Mouse (Mus musculus): ENCODE results near the gene Negr1.
A peak's percentile ranks its signal among the peaks of the same experiment; 100 is the strongest.

The Negr1 gene

GRCm38 (mm10) chr3:156561524-156562423 lies at the start of gene Negr1:
Negr1 (plus strand) TSS chr3:156561794.
- DNase-seq = peak in 1 of 2 experiments; percentile 24

GRCm38 (mm10) chr3:156526461-156526933 lies 35.1 kb upstream of the Negr1 start:
- no peak for DNase-seq

GRCm38 (mm10) chr3:156527231-156527995 lies 34.2 kb upstream of the Negr1 start:
- DNase-seq = no peak

GRCm38 (mm10) chr3:156559441-156559825 lies 2.2 kb upstream of the Negr1 start:
- no peak for DNase-seq

GRCm38 (mm10) chr3:156559826-156560471 lies 1.6 kb upstream of the Negr1 start:
- no peak for DNase-seq

- DNase-seq = peak; percentile 33 to 36
Measured at GRCm38 (mm10) chr3:156560766-156561165, 828 bp upstream of the Negr1 start.

GRCm38 (mm10) chr3:156562424-156562785 lies 811 bp downstream of the Negr1 start:
- no peak for DNase-seq

- DNase-seq = no peak
Measured at GRCm38 (mm10) chr3:156562796-156563195, 1.2 kb downstream of the Negr1 start.

- DNase-seq = no peak
Measured at GRCm38 (mm10) chr3:156563353-156563752, 1.8 kb downstream of the Negr1 start.

GRCm38 (mm10) chr3:156573465-156573864 lies 11.9 kb downstream of the Negr1 start:
- DNase-seq = no peak

- DNase-seq = no peak
Measured at GRCm38 (mm10) chr3:156576292-156576691, 14.7 kb downstream of the Negr1 start.

GRCm38 (mm10) chr3:156590612-156591011 lies 29.0 kb downstream of the Negr1 start:
- DNase-seq = no peak

GRCm38 (mm10) chr3:156591125-156591524 lies 29.5 kb downstream of the Negr1 start:
- no peak for DNase-seq

GRCm38 (mm10) chr3:156606846-156607245 lies 45.3 kb downstream of the Negr1 start:
- DNase-seq = no peak

- DNase-seq = no peak
Measured at GRCm38 (mm10) chr3:156619921-156620320, 58.3 kb downstream of the Negr1 start.

GRCm38 (mm10) chr3:156628594-156628993 lies 67.0 kb downstream of the Negr1 start:
- DNase-seq = no peak

GRCm38 (mm10) chr3:156632942-156633341 lies 71.3 kb downstream of the Negr1 start:
- no peak for DNase-seq

GRCm38 (mm10) chr3:156639382-156639781 lies 77.8 kb downstream of the Negr1 start:
- DNase-seq = no peak

- DNase-seq = peak in 1 of 2 experiments; percentile 5
Measured at GRCm38 (mm10) chr3:156643710-156644363, 82.2 kb downstream of the Negr1 start.

- no peak for DNase-seq
Measured at GRCm38 (mm10) chr3:156648378-156648777, 86.8 kb downstream of the Negr1 start.

GRCm38 (mm10) chr3:156662553-156662952 lies 101.0 kb downstream of the Negr1 start:
- DNase-seq = no peak

GRCm38 (mm10) chr3:156672560-156672959 lies 111.0 kb downstream of the Negr1 start:
- no peak for DNase-seq
